Mouse (Mus musculus): ENCODE results near the gene Capns2. TPM values are rescaled to one million over a fixed set of nuclear protein-coding genes. Genes with fewer than 3 reads are reported as not detected.
"Not testable (repeated sequence)": the region's sequence is repeated elsewhere in the genome, so short reads cannot be mapped to it uniquely, and the experiment has no call there.

The Capns2 gene
- polyA plus RNA-seq, 1 experiment from 2014 or later, result 0.18 TPM

GRCm38 (mm10) chr8:92872063-92872759, 29.0 kb upstream of the Capns2 start:
- H3K36me3 ChIP-seq (ENCODE audit: control insufficient read depth, insufficient read depth, low read length), result no peaks in the 10 kb centered on the region
- H3K4me3 ChIP-seq (ENCODE audit: low read depth, low read length), result no peak overlapping the region
- H3K4me1 ChIP-seq (ENCODE audit: control insufficient read depth, insufficient read depth, low read length), result no peaks in the 10 kb centered on the region
- no peaks in the 10 kb centered on the region for H3K27me3 ChIP-seq (ENCODE audit: control insufficient read depth, insufficient read depth, low read length)
- H3K9me3 ChIP-seq (ENCODE audit: control insufficient read depth, low read length), result no peaks in the 10 kb centered on the region
- no peak for DNase-seq (ENCODE audit: low spot score, missing footprints)
- no peak overlapping the region for H3K27ac ChIP-seq (ENCODE audit: low read depth, low read length)
- no peak overlapping the region for H3K4me2 ChIP-seq
- WGBS, result 76% methylated on average over 10 of the region's 10 CpGs
- no peak overlapping the region for H3K9ac ChIP-seq (ENCODE audit: low read length)
- no peak for ATAC-seq (ENCODE audit: low FRiP score)

- Histone ChIP-seq H3K36me3 (ENCODE audit: control insufficient read depth, insufficient read depth, low read length) (no peaks in the 10 kb centered on the region), H3K9me3 (ENCODE audit: control insufficient read depth, low read length) (no peaks in the 10 kb centered on the region), H3K9ac (ENCODE audit: low read length) (no peak overlapping the region), H3K4me1 (ENCODE audit: control insufficient read depth, insufficient read depth, low read length) (no peaks in the 10 kb centered on the region), H3K4me3 (ENCODE audit: low read depth, low read length) (no peak overlapping the region), H3K27ac (ENCODE audit: low read depth, low read length) (no peak overlapping the region), H3K4me2 (no peak overlapping the region), H3K27me3 (ENCODE audit: control insufficient read depth, insufficient read depth, low read length) (no peaks in the 10 kb centered on the region)
- no peak for ATAC-seq (ENCODE audit: low FRiP score)
- no peak for DNase-seq (ENCODE audit: low spot score, missing footprints)
- 74% methylated on average over 10 of the region's 10 CpGs for WGBS
These were observed 25.4 kb upstream of the Capns2 start for GRCm38 (mm10) chr8:92875795-92876194.

- H3K27me3 ChIP-seq (ENCODE audit: control insufficient read depth, insufficient read depth, low read length), result no peaks in the 10 kb centered on the region
- H3K27ac ChIP-seq (ENCODE audit: low read depth, low read length), result no peak overlapping the region
- no peak for ATAC-seq (ENCODE audit: low FRiP score)
- H3K4me3 ChIP-seq (ENCODE audit: low read depth, low read length), result no peak overlapping the region
- H3K4me1 ChIP-seq (ENCODE audit: control insufficient read depth, insufficient read depth, low read length), result no peaks in the 10 kb centered on the region
- no peaks in the 10 kb centered on the region for H3K36me3 ChIP-seq (ENCODE audit: control insufficient read depth, insufficient read depth, low read length)
- H3K4me2 ChIP-seq, result no peak overlapping the region
- no peaks in the 10 kb centered on the region for H3K9me3 ChIP-seq (ENCODE audit: control insufficient read depth, low read length)
- WGBS, result 88% methylated on average over 4 of the region's 4 CpGs
- H3K9ac ChIP-seq (ENCODE audit: low read length), result no peak overlapping the region
- no peak for DNase-seq (ENCODE audit: low spot score, missing footprints)
These were observed 20.0 kb upstream of the Capns2 start for GRCm38 (mm10) chr8:92881247-92881646.

- Histone ChIP-seq H3K4me2 (no peak overlapping the region), H3K36me3 (ENCODE audit: control insufficient read depth, insufficient read depth, low read length) (no peaks in the 10 kb centered on the region), H3K27me3 (ENCODE audit: control insufficient read depth, insufficient read depth, low read length) (no peaks in the 10 kb centered on the region), H3K4me1 (ENCODE audit: control insufficient read depth, insufficient read depth, low read length) (no peaks in the 10 kb centered on the region), H3K27ac (ENCODE audit: low read depth, low read length) (no peak overlapping the region), H3K9ac (ENCODE audit: low read length) (no peak overlapping the region), H3K9me3 (ENCODE audit: control insufficient read depth, low read length) (no peaks in the 10 kb centered on the region), H3K4me3 (ENCODE audit: low read depth, low read length) (no peak overlapping the region)
- WGBS, result 80% methylated on average over 2 of the region's 2 CpGs
- DNase-seq (ENCODE audit: low spot score, missing footprints) (no peak), ATAC-seq (ENCODE audit: low FRiP score) (no peak)
These were observed 17.4 kb upstream of the Capns2 start for GRCm38 (mm10) chr8:92883771-92884170.

- not testable (repeated sequence) for H3K4me1 ChIP-seq (ENCODE audit: control insufficient read depth, insufficient read depth, low read length); H3K4me3 ChIP-seq (ENCODE audit: low read depth, low read length); H3K9me3 ChIP-seq (ENCODE audit: control insufficient read depth, low read length); H3K4me2 ChIP-seq; DNase-seq (ENCODE audit: low spot score, missing footprints); H3K9ac ChIP-seq (ENCODE audit: low read length); H3K36me3 ChIP-seq (ENCODE audit: control insufficient read depth, insufficient read depth, low read length); ATAC-seq (ENCODE audit: low FRiP score); H3K27me3 ChIP-seq (ENCODE audit: control insufficient read depth, insufficient read depth, low read length); H3K27ac ChIP-seq (ENCODE audit: low read depth, low read length)
- WGBS, result 82% methylated on average over 3 of the region's 3 CpGs
These were observed 9.0 kb upstream of the Capns2 start for GRCm38 (mm10) chr8:92892216-92892615.

- H3K9me3 ChIP-seq (ENCODE audit: control insufficient read depth, low read length), result no peaks in the 10 kb centered on the region
- no peaks in the 10 kb centered on the region for H3K36me3 ChIP-seq (ENCODE audit: control insufficient read depth, insufficient read depth, low read length)
- H3K27me3 ChIP-seq (ENCODE audit: control insufficient read depth, insufficient read depth, low read length), result no peaks in the 10 kb centered on the region
- no peaks in the 10 kb centered on the region for H3K4me1 ChIP-seq (ENCODE audit: control insufficient read depth, insufficient read depth, low read length)
- no peak overlapping the region for H3K4me2 ChIP-seq
- no peak overlapping the region for H3K9ac ChIP-seq (ENCODE audit: low read length)
- H3K27ac ChIP-seq (ENCODE audit: low read depth, low read length), result no peak overlapping the region
- H3K4me3 ChIP-seq (ENCODE audit: low read depth, low read length), result no peak overlapping the region
- ATAC-seq (ENCODE audit: low FRiP score) (no peak), DNase-seq (ENCODE audit: low spot score, missing footprints) (no peak)
- 77% methylated on average over 2 of the region's 2 CpGs for WGBS
These were observed 7.3 kb upstream of the Capns2 start for GRCm38 (mm10) chr8:92893870-92894269.

- no peaks in the 10 kb centered on the region for H3K9me3 ChIP-seq (ENCODE audit: control insufficient read depth, low read length)
- no peaks in the 10 kb centered on the region for H3K27me3 ChIP-seq (ENCODE audit: control insufficient read depth, insufficient read depth, low read length)
- 93% methylated on average over 7 of the region's 7 CpGs for WGBS
- no peaks in the 10 kb centered on the region for H3K4me1 ChIP-seq (ENCODE audit: control insufficient read depth, insufficient read depth, low read length)
- H3K9ac ChIP-seq (ENCODE audit: low read length), result no peak overlapping the region
- H3K4me3 ChIP-seq (ENCODE audit: low read depth, low read length), result no peak overlapping the region
- no peak overlapping the region for H3K4me2 ChIP-seq
- H3K27ac ChIP-seq (ENCODE audit: low read depth, low read length), result no peak overlapping the region
- DNase-seq (ENCODE audit: low spot score, missing footprints) (no peak), ATAC-seq (ENCODE audit: low FRiP score) (no peak)
- H3K36me3 ChIP-seq (ENCODE audit: control insufficient read depth, insufficient read depth, low read length), result no peaks in the 10 kb centered on the region
These were observed 6.2 kb upstream of the Capns2 start for GRCm38 (mm10) chr8:92895053-92895452.

- no peaks in the 10 kb centered on the region for H3K27me3 ChIP-seq (ENCODE audit: control insufficient read depth, insufficient read depth, low read length)
- no peaks in the 10 kb centered on the region for H3K36me3 ChIP-seq (ENCODE audit: control insufficient read depth, insufficient read depth, low read length)
- H3K4me1 ChIP-seq (ENCODE audit: control insufficient read depth, insufficient read depth, low read length), result no peaks in the 10 kb centered on the region
- no peak overlapping the region for H3K4me3 ChIP-seq (ENCODE audit: low read depth, low read length)
- no peaks in the 10 kb centered on the region for H3K9me3 ChIP-seq (ENCODE audit: control insufficient read depth, low read length)
- 79% methylated on average over 1 of the region's 1 CpGs for WGBS
- ATAC-seq (ENCODE audit: low FRiP score) (no peak), DNase-seq (ENCODE audit: low spot score, missing footprints) (no peak)
- no peak overlapping the region for H3K27ac ChIP-seq (ENCODE audit: low read depth, low read length)
- H3K4me2 ChIP-seq, result no peak overlapping the region
- H3K9ac ChIP-seq (ENCODE audit: low read length), result no peak overlapping the region
These were observed 5.2 kb upstream of the Capns2 start for GRCm38 (mm10) chr8:92896056-92896455.

GRCm38 (mm10) chr8:92896611-92897010, 4.6 kb upstream of the Capns2 start:
- Histone ChIP-seq H3K36me3 (ENCODE audit: control insufficient read depth, insufficient read depth, low read length) (no peaks in the 10 kb centered on the region), H3K4me2 (no peak overlapping the region), H3K9ac (ENCODE audit: low read length) (no peak overlapping the region), H3K27ac (ENCODE audit: low read depth, low read length) (no peak overlapping the region), H3K4me3 (ENCODE audit: low read depth, low read length) (no peak overlapping the region), H3K9me3 (ENCODE audit: control insufficient read depth, low read length) (no peaks in the 10 kb centered on the region), H3K4me1 (ENCODE audit: control insufficient read depth, insufficient read depth, low read length) (no peaks in the 10 kb centered on the region), H3K27me3 (ENCODE audit: control insufficient read depth, insufficient read depth, low read length) (no peaks in the 10 kb centered on the region)
- DNase-seq (ENCODE audit: low spot score, missing footprints) (no peak), ATAC-seq (ENCODE audit: low FRiP score) (no peak)
- WGBS, result 82% methylated on average over 5 of the region's 5 CpGs
